Mouse (Mus musculus) spleen, adult 12 weeks (tissue): Measurements from ENCODE around the gene Atad2b.
"Not testable (repeated sequence)": the region's sequence is repeated elsewhere in the genome, so short reads cannot be mapped to it uniquely, and the experiment has no call there.

ENCODE experiments used
- DNase-seq: peaks from one replicate; pipeline ENCODE4 v3.0.0; 2022; ENCODE audit warnings: low spot score

Gene Atad2b

GRCm38 (mm10) chr12:4916994-4917804, at the start of gene Atad2b:
Gene Atad2b, plus strand, starts transcription at chr12:4917353.
- peak; percentile 97 for DNase-seq

DNA sequence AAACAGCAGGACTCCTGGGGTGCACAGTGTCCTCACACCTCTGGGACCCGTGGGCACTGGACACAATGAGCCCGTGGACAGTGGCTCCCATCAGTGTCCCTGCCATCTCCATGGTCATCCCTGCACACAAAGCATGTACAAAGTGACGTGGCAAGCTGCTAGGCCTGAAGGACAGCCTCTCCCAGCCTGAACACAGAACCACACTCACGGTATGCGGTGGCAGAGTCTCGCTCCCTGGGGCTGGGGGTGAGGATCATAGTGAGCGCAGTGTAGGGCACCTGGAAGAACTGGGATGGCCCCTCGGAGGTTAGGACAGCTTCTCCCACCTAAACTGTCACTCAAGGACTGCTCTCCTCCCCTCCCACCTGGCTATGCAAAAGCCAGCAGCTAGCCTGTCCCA, 48.2 kb upstream of the Atad2b start:
- DNase-seq, result no peak

- no peak for DNase-seq
Measured at GRCm38 (mm10) chr12:4871260-4871659, 45.9 kb upstream of the Atad2b start.

DNA sequence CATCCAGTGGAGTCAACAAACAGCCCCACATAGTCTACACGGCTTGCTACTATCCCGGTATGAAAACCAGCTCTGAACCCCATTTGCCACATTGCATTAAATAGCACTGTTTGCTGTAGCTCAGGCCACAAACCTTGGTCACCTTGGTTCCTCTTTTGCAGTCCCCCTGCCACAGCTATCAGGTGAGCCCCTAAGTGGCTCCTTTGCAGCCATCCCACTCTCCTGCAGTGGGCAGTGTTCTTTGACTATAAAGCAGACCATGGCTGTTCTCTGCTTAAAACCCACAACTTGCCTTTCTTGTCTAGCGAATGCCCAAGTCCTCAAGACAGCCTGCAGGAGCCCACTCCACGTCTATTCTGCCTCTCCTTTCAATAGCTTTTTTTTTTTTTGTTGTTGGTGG, 44.9 kb upstream of the Atad2b start:
- no peak for DNase-seq

- DNase-seq, result peak; percentile 44
Measured at GRCm38 (mm10) chr12:4872983-4873477, 44.1 kb upstream of the Atad2b start.

DNA sequence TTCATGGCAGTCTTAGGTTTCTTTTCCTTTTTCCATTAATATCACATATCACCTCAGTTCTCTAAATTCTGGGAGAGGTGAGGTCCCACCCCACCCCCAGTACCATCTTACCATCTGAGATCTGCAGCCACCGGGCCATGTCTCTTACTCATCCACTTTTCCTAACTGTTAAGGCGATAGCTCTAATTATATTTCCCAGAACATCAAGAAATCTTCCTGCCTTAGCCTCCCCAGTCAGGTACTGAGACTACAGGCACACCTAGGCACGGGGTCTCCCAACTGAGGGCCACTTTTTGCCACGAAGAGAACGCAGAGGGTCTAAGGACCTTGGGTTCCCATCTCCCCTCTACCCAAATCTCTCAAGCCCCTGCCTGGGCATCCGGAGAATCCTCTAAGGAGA, 43.6 kb upstream of the Atad2b start:
- DNase-seq, result no peak

GRCm38 (mm10) chr12:4874161-4874927, 42.8 kb upstream of the Atad2b start, which contains the start of gene Mfsd2b:
Gene Mfsd2b, minus strand, starts transcription at chr12:4874359.
- peak; percentile 83 for DNase-seq

DNA sequence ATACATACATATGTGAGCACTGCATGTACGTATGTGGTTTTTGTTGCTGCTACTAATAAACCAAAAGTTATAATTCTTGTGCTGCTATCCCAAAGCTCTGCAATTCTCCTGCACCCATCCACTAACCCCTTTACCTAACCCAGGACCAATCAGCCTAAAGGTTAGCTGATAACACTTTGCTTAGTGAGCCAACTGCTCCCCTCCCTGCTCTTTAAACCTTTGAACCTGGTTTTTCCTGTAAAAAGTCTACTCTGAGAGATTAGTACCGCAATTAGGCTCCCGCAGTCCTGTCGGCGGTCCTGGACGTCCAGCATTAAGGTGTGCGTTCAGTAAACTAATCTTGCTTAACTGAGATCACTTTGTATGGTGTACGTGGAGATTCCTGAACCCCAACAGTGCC, 41.5 kb upstream of the Atad2b start:
- DNase-seq, result no peak

GRCm38 (mm10) chr12:4878296-4878783, 38.8 kb upstream of the Atad2b start:
- no peak for DNase-seq

DNA sequence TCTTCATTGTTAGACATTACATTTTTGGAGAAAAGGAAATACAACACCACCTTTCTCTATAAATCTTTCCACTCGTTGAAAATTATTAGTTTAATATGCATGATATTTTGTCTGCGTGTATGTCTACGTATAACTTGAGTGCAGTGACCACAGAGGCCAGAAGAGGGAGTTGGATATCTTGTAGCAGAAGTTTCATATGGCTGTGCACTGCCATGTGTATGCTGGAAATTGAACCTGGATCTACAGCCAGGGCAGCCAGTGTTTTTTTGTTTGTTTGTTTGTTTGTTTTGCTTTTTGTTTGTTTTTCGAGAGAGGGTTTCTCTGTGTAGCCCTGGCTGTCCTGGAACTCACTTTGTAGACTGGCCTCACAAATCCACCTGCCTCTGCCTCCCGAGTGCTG, 38.1 kb upstream of the Atad2b start:
- no peak for DNase-seq

GRCm38 (mm10) chr12:4882086-4882485, 35.1 kb upstream of the Atad2b start:
- no peak for DNase-seq

DNA sequence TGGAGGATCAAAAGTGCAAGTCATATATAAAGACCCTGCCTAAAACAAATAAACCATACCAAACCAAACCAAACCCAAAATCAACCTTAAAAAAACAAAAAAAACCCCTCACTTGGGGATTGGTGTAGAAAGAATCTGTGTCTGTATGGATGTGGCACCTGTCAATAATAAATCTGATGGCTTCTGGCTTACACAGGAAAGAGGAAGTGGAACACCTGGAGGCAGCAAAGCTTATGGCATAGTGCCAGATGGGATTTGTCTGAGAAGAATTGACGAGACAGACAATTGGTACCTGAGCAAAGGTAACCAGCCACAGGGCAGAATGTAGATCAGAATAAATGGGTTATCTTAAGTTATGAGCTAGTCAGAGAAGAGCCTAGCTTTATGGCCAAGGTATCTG, 32.1 kb upstream of the Atad2b start:
- DNase-seq, result no peak

- DNase-seq, result not testable (repeated sequence)
Measured at GRCm38 (mm10) chr12:4886581-4886980, 30.6 kb upstream of the Atad2b start.

- DNase-seq, result no peak
Measured at GRCm38 (mm10) chr12:4888739-4889138, 28.4 kb upstream of the Atad2b start.

DNA sequence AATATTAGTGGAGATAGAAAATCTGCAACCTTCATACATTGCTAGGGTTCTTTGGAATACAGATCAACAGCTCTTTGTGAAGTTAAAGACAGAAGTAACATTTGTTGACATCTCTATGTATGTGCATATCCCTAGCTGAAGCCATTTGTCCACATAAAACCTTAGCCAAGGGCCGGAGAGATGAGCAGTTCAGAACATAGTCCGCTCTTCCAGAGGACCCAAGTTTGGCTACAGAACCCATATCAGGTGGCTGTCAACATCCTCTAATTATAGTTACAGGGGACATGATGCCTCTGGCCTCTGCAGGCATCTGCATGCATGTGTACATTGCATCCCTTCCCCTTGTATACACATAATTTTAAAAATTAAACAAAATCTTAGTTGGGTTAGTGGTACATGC, 27.9 kb upstream of the Atad2b start:
- DNase-seq, result no peak

GRCm38 (mm10) chr12:4889891-4890290, 27.3 kb upstream of the Atad2b start:
- DNase-seq, result no peak

DNA sequence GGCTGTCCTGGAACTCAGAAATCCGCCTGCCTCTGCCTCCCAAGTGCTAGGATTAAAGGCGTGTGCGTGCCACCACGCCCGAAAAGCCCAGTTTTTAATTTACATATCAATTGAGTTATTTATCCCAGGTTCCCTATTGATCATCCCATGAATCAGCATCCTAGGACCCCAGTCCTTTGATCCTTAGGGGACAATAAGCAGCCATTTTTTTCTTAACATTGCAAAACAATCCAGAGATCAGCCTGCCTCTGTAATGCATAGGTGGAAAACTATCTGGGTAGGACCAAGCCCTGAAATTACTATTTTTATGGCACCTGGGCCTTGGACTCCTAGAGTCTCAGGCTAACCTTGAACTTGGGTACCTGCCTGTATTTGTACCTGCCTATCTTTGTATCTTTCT, 19.1 kb upstream of the Atad2b start:
- DNase-seq, result no peak

DNA sequence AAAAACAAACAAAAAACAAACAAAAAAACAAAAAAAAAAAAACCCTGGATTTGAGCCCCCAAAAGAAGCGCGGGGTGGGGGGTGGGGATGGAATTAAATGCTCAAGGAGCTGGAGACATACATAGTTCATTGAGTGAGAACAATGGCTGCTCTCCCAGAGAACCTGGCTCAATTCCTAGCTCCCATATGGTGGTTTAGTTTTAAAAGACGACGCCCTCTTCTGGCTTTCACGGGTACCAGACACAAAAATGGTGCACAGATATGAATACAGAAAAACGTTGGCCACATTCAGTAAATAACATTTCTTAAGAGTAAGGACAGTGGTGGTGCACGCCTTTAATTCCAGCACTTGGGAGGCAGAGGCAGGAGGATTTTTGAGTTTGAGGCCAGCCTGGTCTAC, 11.2 kb upstream of the Atad2b start:
- DNase-seq, result peak; percentile 20

GRCm38 (mm10) chr12:4906476-4906875, 10.7 kb upstream of the Atad2b start:
- no peak for DNase-seq

DNA sequence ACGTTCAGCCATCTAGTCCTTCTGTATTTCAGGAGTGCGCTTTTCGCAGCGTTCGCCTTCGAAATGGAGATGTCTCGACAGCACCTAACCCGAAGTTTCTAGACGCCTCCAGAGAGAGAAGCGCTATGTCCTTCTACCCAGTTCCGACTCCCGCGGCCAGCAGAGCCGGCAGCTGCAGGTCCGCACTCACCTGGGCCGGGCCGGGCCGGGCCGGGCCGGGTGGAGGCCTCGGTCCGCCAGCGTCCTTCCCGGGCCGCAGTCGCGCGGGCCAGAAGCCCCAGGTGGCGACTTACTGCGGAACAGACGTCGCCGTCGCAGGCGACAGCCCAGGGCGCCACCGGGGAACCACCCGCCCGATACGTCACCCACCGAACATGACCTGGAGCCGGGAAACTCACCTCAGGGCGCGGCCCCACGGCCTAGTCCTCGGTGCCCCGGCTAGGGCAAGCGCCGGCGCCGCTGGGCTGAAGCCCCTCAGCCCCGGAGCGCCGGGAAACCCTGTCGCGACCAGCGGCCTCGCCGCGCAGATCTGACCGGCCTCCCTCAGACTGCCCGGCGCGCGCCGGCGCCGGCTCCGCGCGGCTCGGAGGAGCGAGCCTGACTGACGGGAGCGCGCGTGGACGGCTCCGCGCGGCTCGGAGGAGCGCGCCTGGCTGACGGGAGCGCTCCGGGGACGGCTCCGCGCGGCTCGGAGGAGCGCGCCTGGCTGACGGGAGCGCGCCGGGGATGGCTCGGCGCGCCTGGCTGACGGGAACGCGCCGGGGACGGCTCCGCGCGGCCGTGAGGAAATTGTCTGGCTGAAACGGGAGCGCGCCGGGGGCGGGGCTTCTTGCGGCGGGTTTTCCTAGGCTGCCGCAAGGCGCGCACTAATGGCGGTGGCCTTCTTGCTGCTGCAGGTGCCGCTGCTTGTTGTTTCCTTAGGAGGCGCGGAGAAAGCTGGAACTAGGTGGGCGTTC, 9.9 kb upstream of the Atad2b start, which contains the start of gene Ubxn2a:
Gene Ubxn2a, minus strand, starts transcription at position 755 of the 956 bp plus-strand sequence.
- DNase-seq, result peak; percentile 95

DNA sequence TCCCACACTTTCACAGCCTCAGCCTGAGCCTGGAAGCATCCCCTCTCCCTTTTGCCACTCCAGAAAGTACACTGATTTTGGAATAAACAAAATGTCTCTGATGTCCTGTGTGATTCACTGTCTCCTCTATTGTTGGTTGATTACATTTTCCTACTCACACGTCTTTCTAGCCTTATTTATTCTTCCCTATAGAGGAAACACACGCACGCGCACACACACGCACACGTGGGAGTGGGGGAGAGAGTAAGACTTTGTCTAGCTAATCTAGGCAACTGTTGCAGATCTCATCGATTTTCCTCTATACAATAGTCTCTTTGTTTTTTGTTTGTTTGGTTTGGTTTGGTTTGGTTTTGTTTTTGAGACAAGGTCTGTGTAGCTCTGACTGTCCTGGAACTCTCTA, 8.8 kb upstream of the Atad2b start:
- DNase-seq, result no peak

- not testable (repeated sequence) for DNase-seq
Measured at GRCm38 (mm10) chr12:4910496-4910895, 6.7 kb upstream of the Atad2b start.
